9 mouse cellular contexts compared by ENCODE assay signal in genomic region chr1:53940268-53941017, GRCm38 (mm10).
DNase-seq lines count a peak whose midpoint lies in the region; ATAC-seq lines count a peak whose summit lies in the region.
"Had no signal": no experiment of that assay in that cellular context is flagged by ENCODE, and none has a peak within 500 bp of the region (broad histone marks: within the 10 kb centered on the region; RNA-seq: fewer than 3 reads in every experiment).

No protein-coding gene starts in this region.

- peaks cover 8% of the 10 kb centered on the region for H3K4me1 ChIP-seq in heart, embryonic 16.5 days (ENCODE audit: control insufficient read depth, insufficient read depth, low read length)
- peaks cover 7% of the 10 kb centered on the region; the same call in 1 of the 2 replicates for H3K4me1 ChIP-seq in heart, embryonic 10.5 days
- H3K4me1 ChIP-seq in forebrain, embryonic 15.5 days: peaks cover 9% of the 10 kb centered on the region
- H3K4me1 ChIP-seq: liver, embryonic 15.5 days had no signal

- ATAC-seq in heart, embryonic 16.5 days (replicated peaks; ENCODE audit: extremely low read depth, insufficient read depth, low FRiP score): peak; percentile 37; the same call in 1 of the 2 replicates
- ATAC-seq in forebrain, embryonic 15.5 days (replicated peaks): peak; percentile 87
- ATAC-seq in megakaryocyte progenitor cell, adult 5-6 weeks (replicated peaks; ENCODE audit: poor library complexity): peak; percentile 55

- H3K9ac ChIP-seq in heart, embryonic 16.5 days (ENCODE audit: low read length): no peak overlapping the region
- 0 out of 2 replicates have a peak overlapping the region, but pooled peaks have one; percentile 15 for H3K9ac ChIP-seq in forebrain, embryonic 15.5 days (replicated peaks)
- H3K9ac ChIP-seq: liver, embryonic 15.5 days had no signal

- no peak overlapping the region for H3K4me3 ChIP-seq in heart, embryonic 16.5 days (ENCODE audit: low read length)
- H3K4me3 ChIP-seq in heart, embryonic 10.5 days: no peak overlapping the region
- no peak overlapping the region for H3K4me3 ChIP-seq in forebrain, embryonic 15.5 days
- H3K4me3 ChIP-seq: liver, embryonic 15.5 days had no signal

- H3K27ac ChIP-seq in heart, embryonic 16.5 days (ENCODE audit: low read length): peak overlapping the region; percentile 11; the same call in 1 of the 2 replicates
- H3K27ac ChIP-seq in heart, embryonic 10.5 days: no peak overlapping the region
- no peak overlapping the region for H3K27ac ChIP-seq in forebrain, embryonic 15.5 days (replicated peaks)
- H3K27ac ChIP-seq: liver, embryonic 15.5 days had no signal

- DNase-seq in heart, embryonic 10.5 days (ENCODE audit: low spot score): no peak
- peak; percentile 30 for DNase-seq in T-cell, adult 2 months (ENCODE audit: low spot score)
- no peak for DNase-seq in spleen, adult 18-20 months
- DNase-seq in thymus, postnatal 10 days (ENCODE audit: low spot score in 2 of 2): no peak
- no peak for DNase-seq in c-Kit-positive CD71-positive TER-119-positive erythroid progenitor cells, embryonic 14.5 days (ENCODE audit: low spot score)

- peak overlapping the region; percentile 38 for H3K4me2 ChIP-seq in heart, embryonic 16.5 days (ENCODE audit: low read depth, low read length)
- peak overlapping the region; percentile 36 for H3K4me2 ChIP-seq in forebrain, embryonic 15.5 days (replicated peaks)
- H3K4me2 ChIP-seq: liver, embryonic 15.5 days had no signal

- no peaks in the 10 kb centered on the region for H3K9me3 ChIP-seq in heart, embryonic 16.5 days (replicated peaks; ENCODE audit: control insufficient read depth, low read length)
- no peaks in the 10 kb centered on the region for H3K9me3 ChIP-seq in heart, embryonic 10.5 days
- no peaks in the 10 kb centered on the region for H3K9me3 ChIP-seq in forebrain, embryonic 15.5 days
- H3K9me3 ChIP-seq: liver, embryonic 15.5 days had no signal

- WGBS in heart, embryonic 16.5 days: 31% methylated on average over 13 of the region's 13 CpGs
- 46% methylated on average over 13 of the region's 13 CpGs for WGBS in heart, embryonic 10.5 days
- 7% methylated on average over 13 of the region's 13 CpGs for WGBS in forebrain, embryonic 15.5 days

- no peaks in the 10 kb centered on the region for H3K27me3 ChIP-seq in heart, embryonic 16.5 days (ENCODE audit: control insufficient read depth, insufficient read depth, low read length)
- no peaks in the 10 kb centered on the region for H3K27me3 ChIP-seq in heart, embryonic 10.5 days (ENCODE audit: insufficient read depth, poor library complexity, severe bottlenecking)
- no peaks in the 10 kb centered on the region for H3K27me3 ChIP-seq in forebrain, embryonic 15.5 days
- H3K27me3 ChIP-seq: liver, embryonic 15.5 days had no signal

- no peaks in the 10 kb centered on the region for H3K36me3 ChIP-seq in heart, embryonic 16.5 days (ENCODE audit: control insufficient read depth, insufficient read depth)
- H3K36me3 ChIP-seq in heart, embryonic 10.5 days: no peaks in the 10 kb centered on the region
- H3K36me3 ChIP-seq in forebrain, embryonic 15.5 days: no peaks in the 10 kb centered on the region
- H3K36me3 ChIP-seq: liver, embryonic 15.5 days had no signal

Comparison
In these comparisons a context has a peak if more than half of its experiments do, and no peak if none do; other contexts are left out.
1. ATAC-seq: peak in every context shown above with its lines; median percentile 87 in forebrain, embryonic 15.5 days; 55 in megakaryocyte progenitor cell, adult 5-6 weeks; 37 in heart, embryonic 16.5 days.